Mouse (Mus musculus) midbrain, embryonic 14.5 days (tissue): ENCODE measurements at regions not wholly inside any gene's neighbourhood (a gene's known extent, or its start where the extent isn't known, plus 50 kb on each side); places are given as distances from the start of the nearest gene placed in this dataset.
"Not testable (repeated sequence)": the region's sequence is repeated elsewhere in the genome, so short reads cannot be mapped to it uniquely, and the experiment has no call there.

Experiments used
- ATAC-seq: fragments of 200-750 bp; cut with Nextera tagmentation; 2 replicates; pipeline ENCODE4 v1.8.0; 2017; ENCODE audit warnings: moderate number of reproducible peaks, moderate library complexity; ENCODE audit not compliant: low FRiP score, low TSS enrichment
- DNase-seq: peaks from one replicate; pipeline ENCODE4 v3.0.0-alpha.2; 2015
- H3K27ac ChIP-seq: fragments of 300-500 bp; sonication (generic); replicated peaks from 2 replicates; pipeline ENCODE4 v1.5.1; 2014; ENCODE audit warnings: mild to moderate bottlenecking, low read depth, low read length, moderate library complexity
- H3K27me3 ChIP-seq: fragments of 300-500 bp; sonication (generic); 2 replicates; pipeline ENCODE4 v1.6.1; 2014; ENCODE audit warnings: low read length, control low read depth, mixed read lengths; ENCODE audit not compliant: control insufficient read depth, insufficient read depth
- H3K36me3 ChIP-seq: fragments of 300-500 bp; sonication (generic); 2 replicates; pipeline ENCODE4 v1.6.1; 2014; ENCODE audit warnings: low read length, control low read depth; ENCODE audit not compliant: control insufficient read depth, insufficient read depth
- H3K4me1 ChIP-seq: fragments of 300-500 bp; sonication (generic); 2 replicates; pipeline ENCODE4 v1.6.1; 2014; ENCODE audit warnings: mild to moderate bottlenecking, antibody characterized with exemption, low read length, control low read depth; ENCODE audit not compliant: control insufficient read depth, insufficient read depth
- H3K4me2 ChIP-seq: fragments of 300-500 bp; sonication (generic); 2 replicates; pipeline ENCODE4 v1.6.1; 2014; ENCODE audit warnings: mild to moderate bottlenecking, low read length, moderate library complexity
- H3K4me3 ChIP-seq: fragments of 300-500 bp; sonication (generic); replicated peaks from 2 replicates; pipeline ENCODE4 v1.5.1; 2014; ENCODE audit warnings: low read depth, low read length
- H3K9ac ChIP-seq: fragments of 300-500 bp; sonication (generic); replicated peaks from 2 replicates; pipeline ENCODE4 v1.6.1; 2014; ENCODE audit warnings: mild to moderate bottlenecking, low read length, moderate library complexity
- H3K9me3 ChIP-seq: fragments of 300-500 bp; sonication (generic); 2 replicates; pipeline ENCODE4 v1.6.1; 2016; ENCODE audit warnings: low read length, control low read depth, mixed read lengths; ENCODE audit not compliant: control insufficient read depth
- WGBS: fragments of 180-500 bp; shearing (Covaris S2); extraction: QIAGEN DNeasy Blood & Tissue Kit; methylation state at CpG from one replicate; pipeline ENCODE4 v1.1.7; 2014; 5-methylcytosine and 5-hydroxymethylcytosine counted together

DNA sequence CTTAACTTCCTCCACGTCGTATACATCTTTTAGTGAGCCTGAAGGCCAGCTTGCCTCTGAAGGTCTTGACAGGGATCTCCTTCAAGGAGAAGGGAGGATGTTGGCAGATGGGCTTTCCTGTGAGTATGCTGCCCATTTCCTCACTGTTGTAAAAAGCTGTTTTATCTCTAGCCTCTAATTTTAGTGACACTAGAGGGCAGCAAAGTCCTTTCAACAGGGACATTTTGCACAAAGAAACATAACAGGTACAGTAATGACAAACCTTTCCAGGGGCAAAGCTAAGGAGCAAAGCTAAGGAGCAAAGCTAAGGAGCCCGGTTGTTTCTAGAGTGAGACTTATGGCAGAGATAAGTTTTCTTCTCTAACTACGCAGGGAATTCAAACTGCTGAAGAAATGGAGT, 59.0 kb upstream of the Kbtbd8 start:
- Histone ChIP-seq H3K9me3 (no peaks in the 10 kb centered on the region), H3K4me1 (no peaks in the 10 kb centered on the region), H3K27ac (no peak overlapping the region), H3K4me2 (no peak overlapping the region), H3K9ac (no peak overlapping the region), H3K36me3 (no peaks in the 10 kb centered on the region), H3K4me3 (no peak overlapping the region), H3K27me3 (no peaks in the 10 kb centered on the region)
- peak; percentile 92 for DNase-seq
- WGBS, result 50% methylated on average over 4 of the region's 4 CpGs
- ATAC-seq, result no peak

DNA sequence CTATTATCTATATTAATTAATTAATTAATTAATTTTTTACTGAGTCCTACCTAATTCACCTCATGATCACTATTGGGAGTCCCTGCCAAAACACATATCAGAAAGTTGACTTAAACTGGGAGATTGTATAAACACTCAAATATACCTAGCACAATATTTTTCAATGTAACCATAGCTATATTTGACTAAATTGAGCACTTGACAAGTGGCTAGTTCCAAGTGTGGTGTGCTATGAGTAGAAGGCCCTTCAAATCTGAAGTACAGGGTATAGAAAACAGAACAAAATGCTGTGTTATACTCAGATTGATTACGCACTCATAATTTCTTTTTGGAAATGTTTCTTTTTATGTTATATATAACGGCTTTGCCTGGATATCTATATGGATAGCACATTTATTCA, 60.8 kb upstream of the Kbtbd8 start:
- H3K27me3 ChIP-seq, result no peaks in the 10 kb centered on the region
- no peaks in the 10 kb centered on the region for H3K4me1 ChIP-seq
- DNase-seq, result no peak
- no peaks in the 10 kb centered on the region for H3K9me3 ChIP-seq
- 97% methylated on average over 2 of the region's 2 CpGs for WGBS
- H3K4me3 ChIP-seq, result no peak overlapping the region
- H3K27ac ChIP-seq, result no peak overlapping the region
- H3K36me3 ChIP-seq, result no peaks in the 10 kb centered on the region
- H3K4me2 ChIP-seq, result no peak overlapping the region
- ATAC-seq, result no peak
- H3K9ac ChIP-seq, result no peak overlapping the region

DNA sequence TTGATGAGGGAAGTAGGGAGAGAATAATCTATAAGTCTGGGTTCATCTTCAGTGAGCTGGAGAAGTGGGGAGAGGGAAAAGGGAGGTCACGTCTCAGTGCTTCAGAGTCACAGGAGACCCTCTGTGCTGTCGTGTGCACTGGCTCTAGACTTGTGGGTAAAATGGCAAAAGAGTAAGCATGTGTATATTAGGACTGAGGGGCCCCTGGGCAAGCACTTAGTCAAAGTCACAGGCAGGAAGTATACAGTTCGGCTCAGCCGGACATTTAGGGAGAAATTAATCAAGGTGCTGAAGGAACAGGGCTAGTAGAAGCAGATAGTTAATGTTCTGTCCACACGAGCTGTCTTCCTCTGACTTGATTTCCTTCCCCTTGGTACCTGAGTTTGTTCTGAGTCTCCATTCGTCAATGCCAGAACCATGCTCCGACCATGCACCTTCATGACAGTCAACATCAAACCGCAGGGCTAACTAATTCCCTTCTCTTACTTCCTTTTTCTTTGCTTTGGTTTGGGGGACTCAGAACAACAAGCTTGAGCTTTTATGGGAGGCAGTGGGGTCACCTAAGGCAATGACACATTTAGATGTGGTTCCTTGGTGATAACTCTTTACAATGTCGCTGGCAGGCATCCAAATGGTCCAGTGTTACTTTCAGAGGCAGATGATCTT, 63.2 kb upstream of the Kbtbd8 start:
- WGBS, result 81% methylated on average over 9 of the region's 9 CpGs
- DNase-seq, result no peak

DNA sequence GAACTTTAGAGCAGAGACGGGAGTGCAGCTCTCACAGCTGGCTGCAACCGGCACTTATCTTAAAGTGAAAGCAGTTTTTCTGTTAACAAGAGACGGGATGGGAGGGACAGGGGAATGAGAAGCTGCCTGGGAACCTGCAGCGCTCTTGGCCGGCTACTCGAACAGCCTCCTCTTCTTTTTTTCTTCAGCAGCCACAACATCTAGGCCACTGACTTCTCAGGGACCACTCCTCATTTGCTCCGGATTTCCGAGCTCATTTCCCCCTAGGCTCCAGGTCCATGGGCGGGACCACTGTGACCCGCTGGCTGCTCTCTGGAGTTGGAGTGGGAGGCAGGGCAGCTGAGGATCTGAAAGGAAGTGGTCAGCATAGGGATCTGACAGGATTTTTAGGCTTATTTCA, 75.7 kb upstream of the Kbtbd8 start:
- not testable (repeated sequence) for H3K4me3 ChIP-seq, H3K36me3 ChIP-seq, DNase-seq

More for the DNA sequence above, 63.2 kb upstream of the Kbtbd8 start:
- ATAC-seq, result no peak
- H3K9me3 ChIP-seq, result no peaks in the 10 kb centered on the region
- H3K9ac ChIP-seq, result no peak overlapping the region
- H3K4me1 ChIP-seq, result no peaks in the 10 kb centered on the region
- no peaks in the 10 kb centered on the region for H3K27me3 ChIP-seq
- no peak overlapping the region for H3K4me3 ChIP-seq
- H3K4me2 ChIP-seq, result no peak overlapping the region
- no peaks in the 10 kb centered on the region for H3K36me3 ChIP-seq
- H3K27ac ChIP-seq, result no peak overlapping the region

DNA sequence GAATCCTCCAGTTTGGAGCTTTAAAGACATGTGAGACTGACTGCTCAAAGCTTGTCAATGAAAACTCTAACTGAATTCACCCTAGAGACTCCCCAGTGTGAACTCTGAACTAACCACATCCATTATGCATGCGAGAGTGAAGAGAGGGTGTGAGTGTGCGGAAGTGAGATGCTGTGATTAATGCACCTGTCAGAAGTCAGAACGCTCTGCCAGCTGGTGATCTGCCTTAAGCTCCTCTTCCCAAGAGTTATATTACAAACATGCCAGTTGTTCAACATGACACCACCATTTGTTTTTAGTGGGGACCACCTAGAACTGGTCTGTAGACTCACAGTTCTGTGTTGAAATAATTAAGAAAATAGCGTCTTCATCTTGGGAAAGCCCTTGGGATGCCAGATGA, 92.8 kb upstream of the Kbtbd8 start:
- H3K27ac ChIP-seq, result no peak overlapping the region
- no peak for ATAC-seq
- H3K4me3 ChIP-seq, result no peak overlapping the region
- peaks cover 3% of the 10 kb centered on the region; the same call in 1 of the 2 replicates for H3K4me1 ChIP-seq
- no peaks in the 10 kb centered on the region for H3K36me3 ChIP-seq
- no peak overlapping the region for H3K4me2 ChIP-seq
- H3K27me3 ChIP-seq, result no peaks in the 10 kb centered on the region
- WGBS, result 17% methylated on average over 4 of the region's 4 CpGs
- no peak overlapping the region for H3K9ac ChIP-seq
- DNase-seq, result peak; percentile 42
- H3K9me3 ChIP-seq, result no peaks in the 10 kb centered on the region

More for the DNA sequence above, 75.7 kb upstream of the Kbtbd8 start:
- not testable (repeated sequence) for ATAC-seq, H3K9me3 ChIP-seq, H3K9ac ChIP-seq, H3K4me1 ChIP-seq, H3K27me3 ChIP-seq, H3K4me2 ChIP-seq, H3K27ac ChIP-seq
- WGBS, result 24% methylated on average over 6 of the region's 10 CpGs

DNA sequence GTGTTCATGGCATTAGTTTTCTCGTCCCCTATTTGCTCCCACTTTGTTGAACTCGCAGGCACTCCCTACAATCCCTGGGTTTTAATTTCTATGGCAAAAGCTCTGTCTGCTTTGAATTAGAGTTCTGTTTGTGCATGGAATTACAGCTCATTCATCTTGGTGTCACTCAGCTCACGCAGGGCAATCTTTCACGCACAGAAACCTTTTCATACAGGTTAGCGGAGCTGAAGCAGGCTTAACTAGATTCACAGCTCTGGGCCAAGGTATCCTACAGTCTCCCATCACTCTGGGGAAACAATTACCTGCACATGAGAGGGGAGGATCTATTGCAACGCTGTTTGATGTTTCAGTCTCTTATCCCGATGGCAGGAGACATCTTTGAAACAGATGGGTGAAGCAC, 95.3 kb upstream of the Kbtbd8 start:
- H3K27me3 ChIP-seq, result no peaks in the 10 kb centered on the region
- peak overlapping the region; percentile 41; the same call in 1 of the 2 replicates for H3K27ac ChIP-seq
- peaks cover 3% of the 10 kb centered on the region; the same call in 1 of the 2 replicates for H3K4me1 ChIP-seq
- H3K4me3 ChIP-seq, result no peak overlapping the region
- no peak for ATAC-seq
- no peak overlapping the region for H3K4me2 ChIP-seq
- WGBS, result 18% methylated on average over 7 of the region's 7 CpGs
- H3K9me3 ChIP-seq, result no peaks in the 10 kb centered on the region
- no peaks in the 10 kb centered on the region for H3K36me3 ChIP-seq
- DNase-seq, result peak; percentile 30
- no peak overlapping the region for H3K9ac ChIP-seq

DNA sequence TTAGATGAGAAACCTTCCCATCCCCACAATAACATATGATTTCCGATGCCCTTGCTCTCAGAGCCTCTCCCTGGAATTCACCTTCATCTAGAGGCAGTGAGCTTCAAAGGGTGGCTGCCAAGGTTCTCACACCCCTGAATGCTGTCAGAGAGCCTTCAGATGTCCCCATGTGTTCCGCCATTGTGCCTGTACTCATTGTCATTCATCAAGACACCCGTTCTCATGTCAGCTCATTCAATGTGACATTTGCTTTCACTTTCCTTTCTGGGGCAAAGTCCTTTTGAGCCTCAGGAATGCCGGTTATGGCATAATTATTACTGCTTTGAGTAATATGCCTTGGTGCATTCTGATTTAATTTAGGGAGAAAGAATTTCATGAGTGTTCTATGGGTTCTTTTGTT, 99.1 kb upstream of the Kbtbd8 start:
- WGBS, result 17% methylated on average over 4 of the region's 4 CpGs
- Histone ChIP-seq H3K4me2 (no peak overlapping the region), H3K36me3 (no peaks in the 10 kb centered on the region), H3K27ac (no peak overlapping the region), H3K9me3 (no peaks in the 10 kb centered on the region), H3K9ac (no peak overlapping the region), H3K27me3 (no peaks in the 10 kb centered on the region), H3K4me3 (no peak overlapping the region), H3K4me1 (peaks cover 3% of the 10 kb centered on the region; the same call in 1 of the 2 replicates)
- ATAC-seq (no peak), DNase-seq (peak; percentile 42)

DNA sequence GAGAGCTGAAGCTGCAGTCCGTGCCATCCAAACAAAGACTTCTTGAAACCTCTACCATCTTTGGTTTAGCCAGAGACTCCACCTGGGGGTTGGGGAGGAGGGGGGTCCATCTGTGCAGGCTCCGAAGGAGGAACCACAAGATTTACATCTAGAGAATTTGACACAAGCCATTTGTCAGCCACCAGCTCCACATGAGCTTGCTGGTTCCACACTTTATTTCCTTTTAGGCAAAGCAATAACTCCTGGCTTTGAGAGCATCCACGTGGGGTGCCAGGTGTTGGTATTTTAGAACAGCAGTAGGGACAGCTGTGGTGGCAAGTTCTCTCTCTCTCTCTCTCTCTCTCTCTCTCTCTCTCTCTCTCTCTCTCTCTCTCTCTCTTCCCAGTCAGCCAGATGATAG, 99.6 kb upstream of the Kbtbd8 start:
- Histone ChIP-seq H3K9me3 (no peaks in the 10 kb centered on the region), H3K4me3 (no peak overlapping the region), H3K27me3 (no peaks in the 10 kb centered on the region), H3K36me3 (no peaks in the 10 kb centered on the region), H3K27ac (no peak overlapping the region), H3K9ac (no peak overlapping the region), H3K4me1 (peaks cover 3% of the 10 kb centered on the region; the same call in 1 of the 2 replicates), H3K4me2 (no peak overlapping the region)
- ATAC-seq (no peak), DNase-seq (no peak)
- WGBS, result 66% methylated on average over 3 of the region's 3 CpGs

DNA sequence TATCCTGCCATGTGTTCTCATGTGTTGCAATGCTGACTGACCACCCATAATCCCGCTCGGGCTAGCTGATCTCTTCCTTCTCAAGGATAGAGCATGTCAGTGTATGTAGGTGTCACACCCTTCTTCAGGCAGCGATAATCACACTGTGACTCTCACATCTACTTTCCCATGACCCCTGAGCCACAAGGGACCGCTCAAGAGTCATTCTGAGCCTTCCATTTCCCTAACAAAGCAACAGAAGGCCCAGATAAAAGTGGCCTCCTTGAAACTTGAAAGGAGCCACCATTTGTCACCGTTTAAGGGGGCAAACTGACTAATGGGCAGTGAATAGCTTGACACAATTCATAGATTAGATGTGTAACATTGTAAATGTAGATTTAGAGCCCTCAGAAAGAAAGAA, 103.9 kb upstream of the Kbtbd8 start:
- Histone ChIP-seq H3K9me3 (no peaks in the 10 kb centered on the region), H3K4me2 (no peak overlapping the region), H3K27ac (no peak overlapping the region), H3K9ac (no peak overlapping the region), H3K4me3 (no peak overlapping the region), H3K36me3 (no peaks in the 10 kb centered on the region), H3K4me1 (no peaks in the 10 kb centered on the region), H3K27me3 (no peaks in the 10 kb centered on the region)
- 59% methylated on average over 5 of the region's 5 CpGs for WGBS
- DNase-seq, result no peak
- no peak for ATAC-seq
